Mouse (Mus musculus) MEL (cell line): ENCODE data around the gene Lsm12. TPM values are rescaled to one million over a fixed set of nuclear protein-coding genes. Genes with fewer than 3 reads are reported as not detected.

Experiments
- DNase-seq: peaks from one replicate; pipeline ENCODE4 v3.0.0; 2011; ENCODE audit warnings: low read depth, low spot score
- H3K27ac ChIP-seq: 2 replicates; pipeline ENCODE4 v1.5.1; 2012; ENCODE audit warnings: low read depth, mild to moderate bottlenecking, control low read depth, low read length, moderate library complexity; ENCODE audit not compliant: control insufficient read depth
- H3K27me3 ChIP-seq, 2 experiments: fragments of 150-350 bp in 1 of 2; sonication (generic) in 1 of 2; 2 replicates each; pipeline ENCODE4 v1.6.1; 2012; ENCODE audit warnings: low read length in 2 of 2, mild to moderate bottlenecking in 2 of 2, improper control_type of control experiment in 1 of 2, moderate library complexity in 1 of 2; ENCODE audit not compliant: insufficient read depth in 2 of 2, control insufficient read depth in 1 of 2
- H3K36me3 ChIP-seq, 2 experiments: 2 replicates each; pipeline ENCODE4 v1.6.1; 2012 to 2014; ENCODE audit warnings: low read length in 2 of 2, improper control_type of control experiment in 1 of 2, inconsistent platforms in 1 of 2, mild to moderate bottlenecking in 1 of 2; ENCODE audit not compliant: insufficient read depth in 2 of 2, control insufficient read depth in 1 of 2
- H3K4me1 ChIP-seq, 2 experiments: fragments of 150-350 bp in 1 of 2; sonication (generic) in 1 of 2; 2 replicates each; pipeline ENCODE4 v1.6.1; 2012; ENCODE audit warnings: low read length in 2 of 2, improper control_type of control experiment in 1 of 2, mild to moderate bottlenecking in 1 of 2; ENCODE audit not compliant: insufficient read depth in 2 of 2, control insufficient read depth in 1 of 2
- H3K4me3 ChIP-seq, 2 experiments: fragments of 150-350 bp in 1 of 2; sonication (generic) in 1 of 2; 2 replicates each; pipeline ENCODE4 v1.5.1; 2012; ENCODE audit warnings: low read depth in 2 of 2, low read length in 2 of 2, mild to moderate bottlenecking in 2 of 2, moderate library complexity in 2 of 2, control low read depth in 1 of 2, improper control_type of control experiment in 1 of 2; ENCODE audit not compliant: control insufficient read depth in 1 of 2, insufficient read depth in 1 of 2
- H3K79me2 ChIP-seq: 2 replicates; pipeline ENCODE4 v1.6.1; 2012; ENCODE audit warnings: mild to moderate bottlenecking, low read length, moderate library complexity; ENCODE audit not compliant: control insufficient read depth, poor library complexity, insufficient read depth
- H3K9ac ChIP-seq: 2 replicates; pipeline ENCODE4 v1.6.1; 2012; ENCODE audit warnings: low read depth, mild to moderate bottlenecking, control low read depth, low read length, moderate library complexity; ENCODE audit not compliant: control insufficient read depth, poor library complexity, severe bottlenecking
- H3K9me3 ChIP-seq: fragments of 150-350 bp; sonication (generic); replicated peaks from 2 replicates; pipeline ENCODE4 v1.6.1; 2012; ENCODE audit warnings: mild to moderate bottlenecking, low read length, improper control_type of control experiment, moderate library complexity; ENCODE audit not compliant: insufficient read depth
- CHD2 ChIP-seq: IDR thresholded peaks from 2 replicates; pipeline ENCODE4 v1.6.1; 2011; ENCODE audit warnings: low read length, improper control_type of control experiment
- E2F4 ChIP-seq: IDR thresholded peaks from 2 replicates; pipeline ENCODE4 v1.6.1; 2011; ENCODE audit warnings: low read depth, low read length, improper control_type of control experiment, borderline replicate concordance
- ELF1 ChIP-seq: IDR thresholded peaks from 2 replicates; pipeline ENCODE4 v1.6.1; 2014; ENCODE audit warnings: low read depth, mild to moderate bottlenecking, inconsistent platforms, low read length, improper control_type of control experiment, moderate library complexity
- GATA1 ChIP-seq: IDR thresholded peaks from 2 replicates; pipeline ENCODE4 v1.6.1; 2011; ENCODE audit warnings: low read depth, low read length, improper control_type of control experiment
- HCFC1 ChIP-seq: IDR thresholded peaks from 2 replicates; pipeline ENCODE4 v1.6.1; 2012; ENCODE audit warnings: low read depth, mild to moderate bottlenecking, inconsistent platforms, low read length, improper control_type of control experiment, moderate library complexity
- MAZ ChIP-seq: IDR thresholded peaks from 2 replicates; pipeline ENCODE4 v1.6.1; 2012; ENCODE audit warnings: low read depth, mild to moderate bottlenecking, inconsistent platforms, low read length, improper control_type of control experiment
- MXI1 ChIP-seq: IDR thresholded peaks from 2 replicates; pipeline ENCODE4 v1.6.1; 2011; ENCODE audit warnings: mild to moderate bottlenecking, low read depth, low read length, improper control_type of control experiment
- MYB ChIP-seq: IDR thresholded peaks from 2 replicates; pipeline ENCODE4 v1.6.1; 2011; ENCODE audit warnings: mild to moderate bottlenecking, low read depth, low read length, improper control_type of control experiment
- MYC ChIP-seq: IDR thresholded peaks from 2 replicates; pipeline ENCODE4 v1.6.1; 2011; ENCODE audit warnings: low read depth, mild to moderate bottlenecking, low read length, improper control_type of control experiment, moderate library complexity
- POLR2AphosphoS5 ChIP-seq: IDR thresholded peaks from 2 replicates; pipeline ENCODE4 v1.6.1; 2012; ENCODE audit warnings: low read depth, borderline replicate concordance, mild to moderate bottlenecking, inconsistent platforms, low read length, moderate library complexity, mixed read lengths
- RAD21 ChIP-seq: IDR thresholded peaks from 2 replicates; pipeline ENCODE4 v1.6.1; 2011; ENCODE audit warnings: mild to moderate bottlenecking, low read depth, low read length, improper control_type of control experiment
- TAL1 ChIP-seq: IDR thresholded peaks from 2 replicates; pipeline ENCODE4 v1.6.1; 2012; ENCODE audit warnings: mild to moderate bottlenecking, inconsistent platforms, low read length, moderate library complexity, mixed read lengths
- TBP ChIP-seq: IDR thresholded peaks from 2 replicates; pipeline ENCODE4 v1.8.0; 2011; ENCODE audit warnings: low read depth, low read length, improper control_type of control experiment
- UBTF ChIP-seq: IDR thresholded peaks from 2 replicates; pipeline ENCODE4 v1.6.1; 2012; ENCODE audit warnings: low read depth, mild to moderate bottlenecking, inconsistent platforms, low read length, improper control_type of control experiment, moderate library complexity, borderline replicate concordance; ENCODE audit not compliant: insufficient read depth
- USF2 ChIP-seq, 2 experiments: IDR thresholded peaks; 2 replicates each; pipeline ENCODE4 v1.6.1; 2011 to 2012; ENCODE audit warnings: improper control_type of control experiment in 2 of 2, low read length in 2 of 2, borderline replicate concordance in 1 of 2, inconsistent platforms in 1 of 2, low read depth in 1 of 2, mild to moderate bottlenecking in 1 of 2; ENCODE audit not compliant: insufficient read depth in 1 of 2
- ZKSCAN1 ChIP-seq: IDR thresholded peaks from 2 replicates; pipeline ENCODE4 v1.6.1; 2012; ENCODE audit warnings: low read depth, mild to moderate bottlenecking, inconsistent platforms, low read length, improper control_type of control experiment, moderate library complexity
- ZMIZ1 ChIP-seq: IDR thresholded peaks from 2 replicates; pipeline ENCODE4 v1.6.1; 2012; ENCODE audit warnings: low read depth, mild to moderate bottlenecking, inconsistent platforms, low read length, improper control_type of control experiment, moderate library complexity
- ZNF384 ChIP-seq: IDR thresholded peaks from 2 replicates; pipeline ENCODE4 v1.6.1; 2012; ENCODE audit warnings: low read depth, mild to moderate bottlenecking, inconsistent platforms, low read length, improper control_type of control experiment
- polyA plus RNA-seq, 2 experiments: library from polyadenylated mRNA; stranded (reverse) in 1 of 2; unstranded in 1 of 2; fragments of >175 nt in 1 of 2; fragments of >200 nt in 1 of 2; gene quantifications; 2 replicates each; pipeline versions ENCODE4 v1.2.1 to v1.2.4; 2012; ENCODE audit warnings: low replicate concordance in 2 of 2, low read depth in 1 of 2; ENCODE audit not compliant: insufficient read length in 2 of 2, insufficient read depth in 1 of 2, missing spikeins in 1 of 2
- total RNA-seq: library from RNA; depleted of rRNA; stranded (reverse); fragments of 300-350 nt; gene quantifications from 2 replicates; pipeline ENCODE4 v1.2.3, GENCODE M21; 2012

The Lsm12 gene
- total and polyA plus RNA-seq, 3 experiments, result 75.0 to 150 (median 128) TPM

GRCm38 (mm10) chr11:102218783-102219182 is 33.7 kb upstream of the Lsm12 start (continued):
- no peak for TF ChIP-seq USF2 (IDR thresholded peaks at IDR 0.05; ENCODE audit: borderline replicate concordance in 1 of 2, insufficient read depth in 1 of 2, low read depth in 1 of 2, low read length in 2 of 2)

GRCm38 (mm10) chr11:102217876-102218430 is 32.9 kb upstream of the Lsm12 start:
- H3K36me3 ChIP-seq, result peaks cover 0 to 34% of the 10 kb centered on the region in 2 experiments; a peak in 2 of 4 replicates
- H3K27me3 ChIP-seq, result no peaks in the 10 kb centered on the region
- no peaks in the 10 kb centered on the region for H3K9me3 ChIP-seq
- H3K9ac ChIP-seq, result no peak overlapping the region
- TF ChIP-seq HCFC1, result no peak
- no peak for TF ChIP-seq MAZ
- no peak for TF ChIP-seq UBTF
- TF ChIP-seq E2F4, result no peak
- no peak for TF ChIP-seq CHD2
- no peak for TF ChIP-seq USF2 (IDR thresholded peaks at IDR 0.05; ENCODE audit: borderline replicate concordance in 1 of 2, insufficient read depth in 1 of 2, low read depth in 1 of 2, low read length in 2 of 2)
- TF ChIP-seq MYC, result no peak
- no peak for TF ChIP-seq MXI1
- TF ChIP-seq ELF1, result no peak
- TF ChIP-seq POLR2AphosphoS5, result no peak
- no peak for TF ChIP-seq RAD21
- no peak for TF ChIP-seq TBP
- no peak for TF ChIP-seq ZNF384
- TF ChIP-seq ZMIZ1, result no peak
- no peak overlapping the region for H3K4me3 ChIP-seq
- H3K79me2 ChIP-seq, result no peaks in the 10 kb centered on the region
- no peak overlapping the region for H3K27ac ChIP-seq
- H3K4me1 ChIP-seq, result peaks cover 20 to 55% of the 10 kb centered on the region in 2 experiments
- DNase-seq, result no peak

GRCm38 (mm10) chr11:102217396-102217795 is 32.3 kb upstream of the Lsm12 start:
- Histone ChIP-seq H3K36me3 (peaks cover 0 to 31% of the 10 kb centered on the region in 2 experiments; a peak in 2 of 4 replicates), H3K4me3 (no peak overlapping the region), H3K27ac (no peak overlapping the region), H3K4me1 (peaks cover 20 to 49% of the 10 kb centered on the region in 2 experiments), H3K27me3 (no peaks in the 10 kb centered on the region), H3K9ac (no peak overlapping the region), H3K9me3 (no peaks in the 10 kb centered on the region), H3K79me2 (no peaks in the 10 kb centered on the region)
- no peak for TF ChIP-seq GATA1
- no peak for TF ChIP-seq TAL1
- no peak for TF ChIP-seq POLR2AphosphoS5
- TF ChIP-seq ZKSCAN1, result no peak
- TF ChIP-seq MYB, result no peak
- DNase-seq, result no peak
